Mouse (Mus musculus) ES-Bruce4 (cell line): Measurements from ENCODE around the gene Pitpnm2.

Experiments used
- CTCF ChIP-seq: IDR thresholded peaks from one replicate; pipeline ENCODE4 v1.8.1; 2011; ENCODE audit warnings: low read depth, low read length
- EP300 ChIP-seq: IDR thresholded peaks from 2 replicates; pipeline ENCODE4 v1.6.1; 2011; ENCODE audit warnings: low read depth, low read length; ENCODE audit not compliant: insufficient read depth
- POLR2A ChIP-seq: IDR thresholded peaks from one replicate; pipeline ENCODE4 v1.8.1; 2011; ENCODE audit warnings: low read length; ENCODE audit not compliant: insufficient read depth

- TF ChIP-seq EP300 (no peak), POLR2A (no peak), CTCF (no peak)
Measured at GRCm38 (mm10) chr5:124098923-124099322, 150.6 kb downstream of the Pitpnm2 start.
